14 mouse cellular contexts compared by ENCODE assay signal in genomic region chr5:68705411-68706080, GRCm38 (mm10).
A peak's percentile ranks its signal among the peaks of the same experiment; 100 is the strongest.
DNase-seq lines count a peak whose midpoint lies in the region; ATAC-seq and TF ChIP-seq lines count a peak whose summit lies in the region.
"Had no signal": no experiment of that assay in that cellular context is flagged by ENCODE, and none has a peak within 500 bp of the region (broad histone marks: within the 10 kb centered on the region; RNA-seq: fewer than 3 reads in every experiment).

No protein-coding gene starts in this region.

- H3K36me3 ChIP-seq in hindbrain, embryonic 12.5 days = no peaks in the 10 kb centered on the region
- no peaks in the 10 kb centered on the region for H3K36me3 ChIP-seq in hindbrain, embryonic 10.5 days
- H3K36me3 ChIP-seq in forebrain, embryonic 14.5 days (ENCODE audit: control insufficient read depth, insufficient read depth, low read length) = no peaks in the 10 kb centered on the region
- H3K36me3 ChIP-seq in midbrain, embryonic 16.5 days (ENCODE audit: control insufficient read depth, insufficient read depth, low read length) = no peaks in the 10 kb centered on the region
- no peaks in the 10 kb centered on the region for H3K36me3 ChIP-seq in kidney, embryonic 14.5 days (ENCODE audit: control insufficient read depth, insufficient read depth, low read length)
- H3K36me3 ChIP-seq: G1E; limb, embryonic 10.5 days had no signal

- H3K9me3 ChIP-seq in hindbrain, embryonic 12.5 days (replicated peaks) = no peaks in the 10 kb centered on the region
- no peaks in the 10 kb centered on the region for H3K9me3 ChIP-seq in hindbrain, embryonic 10.5 days
- no peaks in the 10 kb centered on the region for H3K9me3 ChIP-seq in forebrain, embryonic 14.5 days (replicated peaks; ENCODE audit: control insufficient read depth, low read length)
- no peaks in the 10 kb centered on the region for H3K9me3 ChIP-seq in midbrain, embryonic 16.5 days (replicated peaks; ENCODE audit: control insufficient read depth, low read length, poor library complexity, severe bottlenecking)
- H3K9me3 ChIP-seq in kidney, embryonic 14.5 days (ENCODE audit: control insufficient read depth, low read length) = no peaks in the 10 kb centered on the region
- H3K9me3 ChIP-seq: G1E; limb, embryonic 10.5 days had no signal

- intact Hi-C loops in heart, postnatal 10 days (cut with DNase I) = no loop called here
- intact Hi-C loops in gastrocnemius, adult 2 months (cut with DNase I) = no loop called here

- no peak for DNase-seq in hindbrain, embryonic 10.5 days (ENCODE audit: low spot score)
- peak; percentile 3 for DNase-seq in cerebellum, adult 11-12 months
- peak; percentile 67 for DNase-seq in forebrain, embryonic 14.5 days (ENCODE audit: low spot score)
- DNase-seq in heart, postnatal 10 days = no peak
- no peak for DNase-seq in gastrocnemius, adult 2 months
- DNase-seq: gastrocnemius, postnatal 36 days; kidney, adult 11 months had no signal

- H3K4me1 ChIP-seq in hindbrain, embryonic 12.5 days = no peaks in the 10 kb centered on the region
- no peaks in the 10 kb centered on the region for H3K4me1 ChIP-seq in hindbrain, embryonic 10.5 days (replicated peaks)
- H3K4me1 ChIP-seq in forebrain, embryonic 14.5 days (ENCODE audit: control insufficient read depth, insufficient read depth, low read length) = peaks cover 5% of the 10 kb centered on the region
- H3K4me1 ChIP-seq in midbrain, embryonic 16.5 days (ENCODE audit: control insufficient read depth, insufficient read depth, low read length) = peaks cover 3% of the 10 kb centered on the region
- H3K4me1 ChIP-seq in kidney, embryonic 14.5 days (ENCODE audit: control insufficient read depth, insufficient read depth, low read length) = no peaks in the 10 kb centered on the region
- H3K4me1 ChIP-seq: limb, embryonic 10.5 days had no signal

- no peak overlapping the region for H3K27ac ChIP-seq in hindbrain, embryonic 12.5 days
- H3K27ac ChIP-seq in hindbrain, embryonic 10.5 days = no peak overlapping the region
- 0 out of 2 replicates have a peak overlapping the region, but pooled peaks have one; percentile 17 for H3K27ac ChIP-seq in forebrain, embryonic 14.5 days (ENCODE audit: low read depth, low read length)
- H3K27ac ChIP-seq in midbrain, embryonic 16.5 days (ENCODE audit: low read length) = 0 out of 2 replicates have a peak overlapping the region, but pooled peaks have one; percentile 23
- no peak overlapping the region for H3K27ac ChIP-seq in kidney, embryonic 14.5 days (ENCODE audit: low read depth, low read length)
- no peak overlapping the region for H3K27ac ChIP-seq in gastrocnemius, adult 2 months
- H3K27ac ChIP-seq: limb, embryonic 10.5 days; macrophage had no signal

- H3K4me3 ChIP-seq in hindbrain, embryonic 12.5 days = no peak overlapping the region
- no peak overlapping the region for H3K4me3 ChIP-seq in hindbrain, embryonic 10.5 days
- no peak overlapping the region for H3K4me3 ChIP-seq in forebrain, embryonic 14.5 days (ENCODE audit: low read depth, low read length)
- no peak overlapping the region for H3K4me3 ChIP-seq in midbrain, embryonic 16.5 days (ENCODE audit: low read depth, low read length)
- H3K4me3 ChIP-seq in kidney, embryonic 14.5 days (ENCODE audit: low read length) = no peak overlapping the region
- H3K4me3 ChIP-seq in gastrocnemius, adult 2 months = no peak overlapping the region
- H3K4me3 ChIP-seq: limb, embryonic 10.5 days had no signal

- ATAC-seq in hindbrain, embryonic 12.5 days (ENCODE audit: low FRiP score) = peak; percentile 75; the same call in 1 of the 2 replicates
- ATAC-seq in forebrain, embryonic 14.5 days = peak; percentile 82
- peak; percentile 93 for ATAC-seq in midbrain, embryonic 16.5 days
- no peak for ATAC-seq in kidney, embryonic 14.5 days (ENCODE audit: low FRiP score, low TSS enrichment)
- ATAC-seq: activated CD4-positive, CD25-positive, alpha-beta regulatory T cell, adult 4 months had no signal

- no peak for TF ChIP-seq CTCF in gastrocnemius, adult 2 months (IDR thresholded peaks at IDR 0.05)

- 54% methylated on average over 2 of the region's 2 CpGs for WGBS in hindbrain, embryonic 12.5 days
- WGBS in hindbrain, embryonic 10.5 days = 59% methylated on average over 2 of the region's 2 CpGs
- WGBS in forebrain, embryonic 14.5 days = 49% methylated on average over 2 of the region's 2 CpGs
- WGBS in midbrain, embryonic 16.5 days = 28% methylated on average over 2 of the region's 2 CpGs
- WGBS in kidney, embryonic 14.5 days = 78% methylated on average over 2 of the region's 2 CpGs

- no peak overlapping the region for H3K4me2 ChIP-seq in hindbrain, embryonic 12.5 days (replicated peaks)
- H3K4me2 ChIP-seq in forebrain, embryonic 14.5 days (ENCODE audit: low read length) = no peak overlapping the region
- no peak overlapping the region for H3K4me2 ChIP-seq in midbrain, embryonic 16.5 days (ENCODE audit: low read length)
- H3K4me2 ChIP-seq in kidney, embryonic 14.5 days (replicated peaks; ENCODE audit: low read depth, low read length) = no peak overlapping the region

- H3K9ac ChIP-seq in hindbrain, embryonic 12.5 days = no peak overlapping the region
- no peak overlapping the region for H3K9ac ChIP-seq in forebrain, embryonic 14.5 days (ENCODE audit: low read length)
- no peak overlapping the region for H3K9ac ChIP-seq in midbrain, embryonic 16.5 days (ENCODE audit: low read depth, low read length)
- H3K9ac ChIP-seq in kidney, embryonic 14.5 days (ENCODE audit: low read depth, low read length) = no peak overlapping the region

- no peaks in the 10 kb centered on the region for H3K27me3 ChIP-seq in hindbrain, embryonic 12.5 days
- no peaks in the 10 kb centered on the region for H3K27me3 ChIP-seq in hindbrain, embryonic 10.5 days (ENCODE audit: insufficient read depth, poor library complexity, severe bottlenecking)
- no peaks in the 10 kb centered on the region for H3K27me3 ChIP-seq in forebrain, embryonic 14.5 days (replicated peaks; ENCODE audit: control insufficient read depth, insufficient read depth, low read length)
- H3K27me3 ChIP-seq in midbrain, embryonic 16.5 days (ENCODE audit: control insufficient read depth, insufficient read depth, low read depth, low read length) = no peaks in the 10 kb centered on the region
- no peaks in the 10 kb centered on the region for H3K27me3 ChIP-seq in kidney, embryonic 14.5 days (ENCODE audit: control insufficient read depth, insufficient read depth, low read length)

Comparison
In these comparisons a context has a peak if more than half of its experiments do, and no peak if none do; other contexts are left out.
1. H3K27ac ChIP-seq: peak in forebrain, embryonic 14.5 days (single experiment) and midbrain, embryonic 16.5 days (single experiment); none in hindbrain, embryonic 12.5 days (single experiment), hindbrain, embryonic 10.5 days (single experiment), kidney, embryonic 14.5 days (single experiment) and gastrocnemius, adult 2 months (single experiment).
2. DNase-seq: peak in cerebellum, adult 11-12 months (single experiment) and forebrain, embryonic 14.5 days (single experiment); none in hindbrain, embryonic 10.5 days (single experiment), heart, postnatal 10 days (0 of 2) and gastrocnemius, adult 2 months (single experiment).